Mouse (Mus musculus) spleen, adult 18-20 months (tissue): ENCODE data around the gene Cxcl16.

Experiments
- DNase-seq, 2 experiments: peaks; one replicate each; pipeline ENCODE4 v3.0.0; 2022; ENCODE audit warnings: mixed read lengths in 2 of 2

Gene Cxcl16

DNA sequence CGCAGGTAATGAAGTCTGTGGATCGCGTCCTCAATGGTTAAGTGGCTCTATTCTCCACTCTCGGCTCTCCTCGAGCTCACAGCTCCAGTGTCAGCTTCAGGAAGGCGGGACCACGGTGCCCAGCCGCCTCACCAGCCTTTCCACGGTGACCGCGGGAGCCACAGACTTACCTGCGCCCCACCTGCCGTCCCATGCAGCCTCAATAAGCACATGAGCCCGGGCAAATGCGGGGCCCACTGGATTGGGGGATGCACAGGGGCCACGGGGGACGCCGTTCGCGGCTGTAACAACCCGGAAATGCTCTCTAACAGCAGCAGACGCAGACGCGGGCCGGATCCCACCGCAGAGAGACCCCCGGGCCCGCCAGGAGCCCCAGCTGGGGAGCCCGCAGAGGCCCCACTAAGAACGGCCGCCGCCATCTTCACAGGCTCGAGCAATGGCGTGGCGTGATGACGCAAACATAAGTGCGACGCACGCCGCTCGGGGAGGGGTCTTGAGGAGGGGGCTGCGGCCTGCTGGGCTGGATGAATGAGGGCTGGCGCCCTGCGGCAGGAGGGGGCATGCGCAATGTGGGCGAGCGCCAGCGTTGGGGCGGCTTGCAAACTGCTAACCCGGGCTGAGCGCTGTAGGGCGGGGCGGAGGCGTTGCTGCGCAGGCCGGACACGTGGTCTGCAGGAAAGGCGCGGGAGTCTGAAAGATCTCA lies 50.0 kb downstream of the Cxcl16 start, which contains the start of gene Pelp1:
Gene Pelp1 (minus strand): TSS at position 438 of the 703 bp plus-strand sequence.
- DNase-seq = peak; percentile 76
